Mouse (Mus musculus) thymus, adult 2 months (tissue): ENCODE measurements at regions not wholly inside any gene's neighbourhood (a gene's known extent, or its start where the extent isn't known, plus 50 kb on each side); places are given as distances from the start of the nearest gene placed in this dataset.

ENCODE experiments used
- DNase-seq: peaks from one replicate; pipeline ENCODE4 v3.0.0; 2021
- H3K27ac ChIP-seq: fragments of 200-500 bp; 2 replicates; pipeline ENCODE4 v1.5.1; 2012; ENCODE audit warnings: low read length, control low read depth; ENCODE audit not compliant: control insufficient read depth, insufficient read depth
- H3K27me3 ChIP-seq: fragments of 200-500 bp; 2 replicates; pipeline ENCODE4 v1.6.1; 2012; ENCODE audit warnings: mild to moderate bottlenecking, low read length, moderate library complexity, mixed read lengths; ENCODE audit not compliant: control insufficient read depth, insufficient read depth
- H3K36me3 ChIP-seq: fragments of 200-500 bp; 2 replicates; pipeline ENCODE4 v1.6.1; 2012; ENCODE audit warnings: mild to moderate bottlenecking, low read length, moderate library complexity; ENCODE audit not compliant: control insufficient read depth, insufficient read depth
- H3K4me1 ChIP-seq: fragments of 200-500 bp; replicated peaks from 2 replicates; pipeline ENCODE4 v1.6.1; 2012; ENCODE audit warnings: low read length; ENCODE audit not compliant: control insufficient read depth, insufficient read depth
- H3K4me3 ChIP-seq: fragments of 200-500 bp; 2 replicates; pipeline ENCODE4 v1.5.1; 2012; ENCODE audit warnings: mild to moderate bottlenecking, low read length, control low read depth, moderate library complexity; ENCODE audit not compliant: control insufficient read depth, insufficient read depth
- CTCF ChIP-seq: fragments of 200-500 bp; IDR thresholded peaks from 2 replicates; pipeline ENCODE4 v1.5.1; 2012; ENCODE audit warnings: mild to moderate bottlenecking, control low read depth, low read length, moderate library complexity, borderline replicate concordance; ENCODE audit not compliant: control insufficient read depth, poor library complexity, insufficient read depth; ENCODE audit errors: extremely low read depth
- POLR2A ChIP-seq: fragments of 200-500 bp; IDR thresholded peaks from 2 replicates; pipeline ENCODE4 v1.6.1; 2012; ENCODE audit warnings: mild to moderate bottlenecking, low read length, control low read depth, moderate library complexity; ENCODE audit not compliant: control insufficient read depth, poor library complexity, insufficient read depth; ENCODE audit errors: extremely low read depth
- WGBS: fragments of 180-500 bp; shearing (Covaris S2); methylation state at CpG from one replicate; pipeline ENCODE4 v1.1.7; 2018; 5-methylcytosine and 5-hydroxymethylcytosine counted together

DNA sequence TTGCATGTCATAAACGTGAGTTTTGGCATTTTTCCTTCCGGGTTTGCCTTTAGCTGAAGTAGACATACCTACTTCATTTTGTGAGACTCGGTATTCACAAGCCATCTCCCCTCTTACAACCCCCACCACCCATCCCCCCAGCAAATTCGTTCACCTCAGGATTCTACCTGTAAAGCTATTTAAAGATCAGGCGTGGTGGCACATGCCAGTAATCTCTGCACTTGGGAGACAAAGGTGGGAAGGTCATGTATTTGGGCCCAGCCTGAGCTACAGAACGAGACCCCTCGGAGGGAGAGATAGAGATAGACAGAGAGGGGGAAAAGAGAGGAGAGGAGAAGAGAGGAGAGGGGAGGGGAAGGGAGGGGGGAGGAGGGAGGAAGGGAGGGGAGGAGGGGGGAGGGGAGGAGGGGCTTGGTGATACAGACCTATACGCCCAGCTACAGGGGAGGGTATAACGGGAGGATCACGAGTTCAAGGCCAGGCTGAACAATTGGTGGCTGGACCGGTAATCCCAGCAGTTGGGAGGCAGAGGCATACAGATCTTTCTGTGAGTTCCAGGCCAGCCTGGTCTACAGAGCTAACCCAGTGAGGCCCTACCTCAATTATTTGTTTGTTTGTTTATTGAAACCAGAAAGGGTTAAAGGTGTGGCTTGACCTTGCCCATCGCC is 83.9 kb upstream of the Tbx3 start:
- Histone ChIP-seq H3K4me3 (no peak overlapping the region), H3K36me3 (no peaks in the 10 kb centered on the region), H3K4me1 (no peaks in the 10 kb centered on the region), H3K27me3 (no peaks in the 10 kb centered on the region), H3K27ac (no peak overlapping the region)
- TF ChIP-seq CTCF (no peak), POLR2A (no peak)
- WGBS = 91% methylated on average over 12 of the region's 12 CpGs
- no peak for DNase-seq

DNA sequence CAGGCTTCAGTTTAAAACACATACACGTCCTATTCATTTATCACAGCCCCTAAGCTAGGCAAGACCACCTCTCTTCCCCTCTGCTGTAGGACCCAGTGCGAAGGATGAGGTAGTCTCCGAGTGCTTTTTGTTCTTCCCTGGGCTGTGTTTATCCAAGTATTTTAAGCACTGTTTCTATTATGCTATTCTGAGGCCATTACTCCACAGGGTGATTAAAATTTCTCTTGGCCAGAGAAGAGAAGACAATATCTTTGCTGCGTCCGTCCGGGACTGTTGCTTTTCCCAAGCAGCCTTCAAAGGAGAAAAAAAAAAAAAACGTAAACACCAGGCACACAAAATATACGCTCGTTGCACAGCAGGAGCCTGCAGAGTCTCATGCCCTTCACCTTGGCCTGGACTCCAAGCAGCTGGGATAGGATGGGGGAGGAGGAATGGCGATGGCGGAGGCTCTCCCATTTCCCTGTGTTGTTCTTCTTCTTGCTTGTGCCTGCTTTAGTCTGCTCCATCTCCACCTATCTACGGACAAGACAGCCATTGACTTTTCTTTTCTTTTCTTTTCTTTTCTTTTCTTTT is 83.1 kb upstream of the Tbx3 start:
- Histone ChIP-seq H3K27me3 (no peaks in the 10 kb centered on the region), H3K4me1 (no peaks in the 10 kb centered on the region), H3K36me3 (no peaks in the 10 kb centered on the region), H3K4me3 (no peak overlapping the region), H3K27ac (no peak overlapping the region)
- WGBS = 95% methylated on average over 12 of the region's 12 CpGs
- DNase-seq = no peak
- TF ChIP-seq POLR2A = no peak
- TF ChIP-seq CTCF = no peak

GRCm38 (mm10) chr5:119588340-119589272 is 81.9 kb upstream of the Tbx3 start:
- H3K27me3 ChIP-seq = no peaks in the 10 kb centered on the region
- no peak for DNase-seq
- TF ChIP-seq CTCF (no peak), POLR2A (no peak)
- H3K27ac ChIP-seq = no peak overlapping the region
- WGBS = 57% methylated on average over 9 of the region's 9 CpGs
- no peaks in the 10 kb centered on the region for H3K36me3 ChIP-seq
- H3K4me1 ChIP-seq = no peaks in the 10 kb centered on the region
- no peak overlapping the region for H3K4me3 ChIP-seq

- no peak overlapping the region for H3K27ac ChIP-seq
- TF ChIP-seq POLR2A (no peak), CTCF (no peak)
- no peaks in the 10 kb centered on the region for H3K4me1 ChIP-seq
- no peaks in the 10 kb centered on the region for H3K36me3 ChIP-seq
- no peak for DNase-seq
- H3K27me3 ChIP-seq = no peaks in the 10 kb centered on the region
- no peak overlapping the region for H3K4me3 ChIP-seq
- 86% methylated on average over 5 of the region's 5 CpGs for WGBS
These were observed 79.2 kb upstream of the Tbx3 start for GRCm38 (mm10) chr5:119591271-119591670.

GRCm38 (mm10) chr5:119592891-119593290 is 77.6 kb upstream of the Tbx3 start:
- TF ChIP-seq POLR2A = no peak
- TF ChIP-seq CTCF = no peak
- Histone ChIP-seq H3K27me3 (no peaks in the 10 kb centered on the region), H3K36me3 (no peaks in the 10 kb centered on the region), H3K4me3 (no peak overlapping the region), H3K4me1 (no peaks in the 10 kb centered on the region), H3K27ac (no peak overlapping the region)
- 94% methylated on average over 10 of the region's 10 CpGs for WGBS
- no peak for DNase-seq

- no peaks in the 10 kb centered on the region for H3K27me3 ChIP-seq
- WGBS = 90% methylated on average over 8 of the region's 8 CpGs
- no peak overlapping the region for H3K27ac ChIP-seq
- no peak for DNase-seq
- no peak for TF ChIP-seq CTCF
- H3K36me3 ChIP-seq = no peaks in the 10 kb centered on the region
- H3K4me3 ChIP-seq = no peak overlapping the region
- no peaks in the 10 kb centered on the region for H3K4me1 ChIP-seq
These were observed 75.9 kb upstream of the Tbx3 start for GRCm38 (mm10) chr5:119594541-119594940.
